Mouse (Mus musculus) bone marrow macrophage, adult 2 months (primary cell): ENCODE results near the gene Prorsd1.

Source experiments
- CTCF ChIP-seq: IDR thresholded peaks from 2 replicates; pipeline ENCODE4 v1.5.1; 2012; ENCODE audit warnings: low read depth, mild to moderate bottlenecking, low read length, moderate library complexity
- POLR2A ChIP-seq: IDR thresholded peaks from 2 replicates; pipeline ENCODE4 v1.6.1; 2012; ENCODE audit warnings: mild to moderate bottlenecking, low read depth, low read length, borderline replicate concordance

- TF ChIP-seq CTCF: no peak
- no peak for TF ChIP-seq POLR2A
Measured at GRCm38 (mm10) chr11:29560452-29560851, 45.6 kb upstream of the Prorsd1 start.
